Mouse (Mus musculus) lung, postnatal 0 days (tissue): ENCODE measurements at regions not wholly inside any gene's neighbourhood (a gene's known extent, or its start where the extent isn't known, plus 50 kb on each side); places are given as distances from the start of the nearest gene placed in this dataset.

ENCODE experiments used
- CTCF ChIP-seq: IDR thresholded peaks from 2 replicates; pipeline ENCODE4 v1.5.1; 2016; ENCODE audit warnings: antibody characterized with exemption, mild to moderate bottlenecking
- EP300 ChIP-seq: IDR thresholded peaks from 2 replicates; pipeline ENCODE4 v1.6.1; 2016; ENCODE audit warnings: antibody characterized with exemption, mild to moderate bottlenecking, control low read depth

GRCm38 (mm10) chr13:38288572-38289440 is 56.1 kb upstream of the Bmp6 start:
- TF ChIP-seq EP300 (no peak), CTCF (no peak)
